Mouse (Mus musculus) ES-Bruce4 (cell line): ENCODE data around the gene Tmem8.

Source experiments
- CTCF ChIP-seq: IDR thresholded peaks from one replicate; pipeline ENCODE4 v1.8.1; 2011; ENCODE audit warnings: low read depth, low read length
- EP300 ChIP-seq: IDR thresholded peaks from 2 replicates; pipeline ENCODE4 v1.6.1; 2011; ENCODE audit warnings: low read depth, low read length; ENCODE audit not compliant: insufficient read depth
- POLR2A ChIP-seq: IDR thresholded peaks from one replicate; pipeline ENCODE4 v1.8.1; 2011; ENCODE audit warnings: low read length; ENCODE audit not compliant: insufficient read depth

DNA sequence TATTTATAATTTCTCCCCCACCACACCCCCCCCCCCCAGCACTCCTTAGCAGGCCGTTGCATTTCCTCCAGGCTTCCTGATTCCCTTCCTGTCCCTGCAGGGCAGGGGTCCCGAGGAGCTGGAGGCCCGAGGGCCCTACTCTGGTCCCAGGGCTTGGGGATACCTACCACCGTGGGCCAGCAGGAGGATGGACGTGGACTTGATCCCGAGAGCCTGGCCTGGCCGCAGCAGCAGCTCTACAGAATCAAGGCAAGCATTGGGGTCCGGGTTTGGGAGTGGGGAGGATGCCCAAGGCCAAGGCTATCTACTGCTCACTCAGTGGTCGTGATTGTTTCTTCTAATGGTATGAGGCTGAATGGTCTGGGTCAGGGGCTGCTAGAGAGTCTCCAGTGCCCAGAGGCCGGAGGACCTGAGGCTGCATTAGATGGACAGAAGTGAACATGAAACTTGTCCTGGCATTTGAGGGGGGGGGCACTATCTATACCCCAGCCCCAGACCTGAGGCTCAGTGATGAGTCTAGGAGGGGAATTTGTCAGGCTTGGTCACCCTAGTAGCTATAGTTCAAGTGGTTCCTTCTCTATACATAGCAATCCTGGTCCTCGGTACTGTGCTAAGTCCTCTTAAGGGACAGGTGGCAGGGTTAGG lies 24.1 kb downstream of the Tmem8 start:
- no peak for TF ChIP-seq CTCF
- TF ChIP-seq POLR2A = no peak
- TF ChIP-seq EP300 = no peak
